Mouse (Mus musculus): ENCODE measurements around the gene Mmp17.

The Mmp17 gene

GRCm38 (mm10) chr5:129583761-129584582 is at the start of gene Mmp17:
TSS of gene Mmp17 (plus strand) at chr5:129584169.
- peak; percentile 88 for DNase-seq (ENCODE audit: low spot score)

GRCm38 (mm10) chr5:129534500-129534899 is 49.5 kb upstream of the Mmp17 start:
- no peak for DNase-seq (ENCODE audit: low spot score)

GRCm38 (mm10) chr5:129535021-129535420 is 48.9 kb upstream of the Mmp17 start:
- DNase-seq (ENCODE audit: low spot score) = no peak

GRCm38 (mm10) chr5:129535431-129535830 is 48.5 kb upstream of the Mmp17 start:
- DNase-seq (ENCODE audit: low spot score) = no peak

- DNase-seq (ENCODE audit: low spot score) = no peak
Observed at GRCm38 (mm10) chr5:129538826-129539225, 45.1 kb upstream of the Mmp17 start.

- DNase-seq (ENCODE audit: low spot score) = no peak
Observed at GRCm38 (mm10) chr5:129542236-129542635, 41.7 kb upstream of the Mmp17 start.

GRCm38 (mm10) chr5:129545787-129546186 is 38.2 kb upstream of the Mmp17 start:
- DNase-seq (ENCODE audit: low spot score) = no peak

- no peak for DNase-seq (ENCODE audit: low spot score)
Observed at GRCm38 (mm10) chr5:129549716-129550115, 34.3 kb upstream of the Mmp17 start.

- no peak for DNase-seq (ENCODE audit: low spot score)
Observed at GRCm38 (mm10) chr5:129550790-129551189, 33.2 kb upstream of the Mmp17 start.

GRCm38 (mm10) chr5:129551991-129552390 is 32.0 kb upstream of the Mmp17 start:
- no peak for DNase-seq (ENCODE audit: low spot score)

GRCm38 (mm10) chr5:129553642-129554041 is 30.3 kb upstream of the Mmp17 start:
- no peak for DNase-seq (ENCODE audit: low spot score)

- no peak for DNase-seq (ENCODE audit: low spot score)
Observed at GRCm38 (mm10) chr5:129558591-129558990, 25.4 kb upstream of the Mmp17 start.

GRCm38 (mm10) chr5:129559283-129559682 is 24.7 kb upstream of the Mmp17 start:
- no peak for DNase-seq (ENCODE audit: low spot score)

- DNase-seq (ENCODE audit: low spot score) = no peak
Observed at GRCm38 (mm10) chr5:129562342-129562741, 21.6 kb upstream of the Mmp17 start.

- no peak for DNase-seq (ENCODE audit: low spot score)
Observed at GRCm38 (mm10) chr5:129568596-129568995, 15.4 kb upstream of the Mmp17 start.

GRCm38 (mm10) chr5:129578201-129578600 is 5.8 kb upstream of the Mmp17 start:
- DNase-seq (ENCODE audit: low spot score) = no peak

GRCm38 (mm10) chr5:129580046-129580445 is 3.9 kb upstream of the Mmp17 start:
- no peak for DNase-seq (ENCODE audit: low spot score)

GRCm38 (mm10) chr5:129580572-129580971 is 3.4 kb upstream of the Mmp17 start:
- DNase-seq (ENCODE audit: low spot score) = no peak

GRCm38 (mm10) chr5:129581015-129581414 is 3.0 kb upstream of the Mmp17 start:
- no peak for DNase-seq (ENCODE audit: low spot score)

GRCm38 (mm10) chr5:129583331-129583730 is 638 bp upstream of the Mmp17 start:
- DNase-seq (ENCODE audit: low spot score) = no peak

GRCm38 (mm10) chr5:129584583-129585541 is 893 bp downstream of the Mmp17 start:
- DNase-seq (ENCODE audit: low spot score) = no peak

- peak; percentile 82 for DNase-seq (ENCODE audit: low spot score)
Observed at GRCm38 (mm10) chr5:129586016-129586415, 2.0 kb downstream of the Mmp17 start.

- no peak for DNase-seq (ENCODE audit: low spot score)
Observed at GRCm38 (mm10) chr5:129586471-129586870, 2.5 kb downstream of the Mmp17 start.
